Mouse (Mus musculus) lung, embryonic 14.5 days (tissue): Measurements from ENCODE around the gene Chmp2a. TPM values are rescaled to one million over a fixed set of nuclear protein-coding genes. Genes with fewer than 3 reads are reported as not detected.

Experiments used
- ATAC-seq: fragments of 200-750 bp; cut with Nextera tagmentation; 2 replicates; pipeline ENCODE4 v1.8.0; 2017; ENCODE audit warnings: mild to moderate bottlenecking, moderate TSS enrichment, moderate library complexity; ENCODE audit not compliant: insufficient read depth
- DNase-seq: peaks from one replicate; pipeline ENCODE4 v3.0.0-alpha.2; 2015
- H3K27ac ChIP-seq: fragments of 300-500 bp; sonication (generic); 2 replicates; pipeline ENCODE4 v1.5.1; 2014; ENCODE audit warnings: low read depth, mild to moderate bottlenecking, moderate library complexity
- H3K27me3 ChIP-seq: fragments of 300-500 bp; sonication (generic); 2 replicates; pipeline ENCODE4 v1.6.1; 2014; ENCODE audit warnings: low read length, control low read depth; ENCODE audit not compliant: insufficient read depth
- H3K36me3 ChIP-seq: fragments of 300-500 bp; sonication (generic); 2 replicates; pipeline ENCODE4 v1.6.1; 2014; ENCODE audit warnings: control low read depth; ENCODE audit not compliant: insufficient read depth
- H3K4me1 ChIP-seq: fragments of 300-500 bp; sonication (generic); 2 replicates; pipeline ENCODE4 v1.6.1; 2014; ENCODE audit warnings: antibody characterized with exemption, control low read depth; ENCODE audit not compliant: insufficient read depth
- H3K4me2 ChIP-seq: fragments of 300-500 bp; sonication (generic); 2 replicates; pipeline ENCODE4 v1.6.1; 2014; ENCODE audit warnings: mild to moderate bottlenecking
- H3K4me3 ChIP-seq: fragments of 300-500 bp; sonication (generic); 2 replicates; pipeline ENCODE4 v1.5.1; 2014; ENCODE audit warnings: low read depth, low read length
- H3K9ac ChIP-seq: fragments of 300-500 bp; sonication (generic); 2 replicates; pipeline ENCODE4 v1.6.1; 2014
- H3K9me3 ChIP-seq: fragments of 300-500 bp; sonication (generic); 2 replicates; pipeline ENCODE4 v1.6.1; 2016; ENCODE audit warnings: low read depth, low read length, control low read depth
- CTCF ChIP-seq: IDR thresholded peaks from 2 replicates; pipeline ENCODE4 v1.5.1; 2016; ENCODE audit warnings: antibody characterized with exemption, low read depth
- WGBS: fragments of 180-500 bp; shearing (Covaris S2); extraction: QIAGEN DNeasy Blood & Tissue Kit; methylation state at CpG from one replicate; pipeline ENCODE4 v1.1.7; 2014; 5-methylcytosine and 5-hydroxymethylcytosine counted together
- polyA plus RNA-seq: library from polyadenylated mRNA; unstranded; fragments of >200 nt; fragmentation: Nextera tagmentation; extraction: Ambion mirVana; gene quantifications from 2 replicates; pipeline ENCODE4 v1.2.1, GENCODE M21; 2014

Gene Chmp2a
- polyA plus RNA-seq, 1 experiment from 2014 or later, result 128 TPM

GRCm38 (mm10) chr7:12987409-12988189, 47.0 kb downstream of the Chmp2a start:
- H3K9ac ChIP-seq, result no peak overlapping the region
- no peak for TF ChIP-seq CTCF
- ATAC-seq, result no peak
- no peak overlapping the region for H3K4me2 ChIP-seq
- no peak for DNase-seq
- no peak overlapping the region for H3K4me3 ChIP-seq
- no peaks in the 10 kb centered on the region for H3K27me3 ChIP-seq
- H3K4me1 ChIP-seq, result no peaks in the 10 kb centered on the region
- WGBS, result 78% methylated on average over 8 of the region's 8 CpGs
- H3K27ac ChIP-seq, result no peak overlapping the region
- H3K36me3 ChIP-seq, result 0 out of 2 replicates have a peak, but pooled peaks cover 2% of the 10 kb centered on the region
- H3K9me3 ChIP-seq, result no peaks in the 10 kb centered on the region

GRCm38 (mm10) chr7:12986906-12987305, 47.7 kb downstream of the Chmp2a start:
- WGBS, result 80% methylated on average over 8 of the region's 8 CpGs
- Histone ChIP-seq H3K27me3 (no peaks in the 10 kb centered on the region), H3K9ac (no peak overlapping the region), H3K4me2 (no peak overlapping the region), H3K27ac (no peak overlapping the region), H3K36me3 (0 out of 2 replicates have a peak, but pooled peaks cover 4% of the 10 kb centered on the region), H3K9me3 (no peaks in the 10 kb centered on the region), H3K4me3 (no peak overlapping the region), H3K4me1 (no peaks in the 10 kb centered on the region)
- ATAC-seq, result no peak
- DNase-seq, result no peak
- TF ChIP-seq CTCF, result no peak

GRCm38 (mm10) chr7:12985724-12986123, 48.9 kb downstream of the Chmp2a start:
- H3K9me3 ChIP-seq, result no peaks in the 10 kb centered on the region
- no peak overlapping the region for H3K4me2 ChIP-seq
- H3K36me3 ChIP-seq, result 0 out of 2 replicates have a peak, but pooled peaks cover 4% of the 10 kb centered on the region
- no peak overlapping the region for H3K4me3 ChIP-seq
- H3K9ac ChIP-seq, result no peak overlapping the region
- DNase-seq (no peak), ATAC-seq (no peak)
- H3K27ac ChIP-seq, result no peak overlapping the region
- H3K27me3 ChIP-seq, result no peaks in the 10 kb centered on the region
- TF ChIP-seq CTCF, result no peak
- WGBS, result 83% methylated on average over 1 of the region's 1 CpGs
- no peaks in the 10 kb centered on the region for H3K4me1 ChIP-seq

Other genes with a start within 250 kb of the Chmp2a start
- gene Zscan18, start 231.2 kb downstream of the Chmp2a start, polyA plus RNA-seq, result 6.9 and 7.6 TPM in 2 replicates
- 14.6 and 16.3 TPM in 2 replicates for gene Zfp329, start 215.9 kb downstream of the Chmp2a start, polyA plus RNA-seq
- 41.2 and 41.5 TPM in 2 replicates for gene Zfp110, start 200.0 kb downstream of the Chmp2a start, polyA plus RNA-seq
- 4.3 and 4.7 TPM in 2 replicates for gene Zfp128, start 153.6 kb downstream of the Chmp2a start, polyA plus RNA-seq
- 22.2 and 23.4 TPM in 2 replicates for gene Zscan22, start 137.0 kb downstream of the Chmp2a start, polyA plus RNA-seq
- 1,356 and 1,409 TPM in 2 replicates for gene Rps5, start 112.5 kb downstream of the Chmp2a start, polyA plus RNA-seq
- gene Rnf225, start 107.4 kb downstream of the Chmp2a start, polyA plus RNA-seq, result 0.73 and 0.97 TPM in 2 replicates
- gene Zfp324, start 69.0 kb downstream of the Chmp2a start, polyA plus RNA-seq, result 9.6 and 11.1 TPM in 2 replicates
- 8.1 TPM in 2 replicates for gene Zfp446, start 57.0 kb downstream of the Chmp2a start, polyA plus RNA-seq
- gene Slc27a5, start 36.6 kb downstream of the Chmp2a start, polyA plus RNA-seq, result not detected in 2 replicates
- 458 and 511 TPM in 2 replicates for gene Trim28, start 35.7 kb downstream of the Chmp2a start, polyA plus RNA-seq
- gene Zbtb45, start 24.8 kb downstream of the Chmp2a start, polyA plus RNA-seq, result 29.8 and 30.4 TPM in 2 replicates
- 150 and 168 TPM in 2 replicates for gene Ube2m, start 3.5 kb upstream of the Chmp2a start, polyA plus RNA-seq
- 2.3 and 3.3 TPM in 2 replicates for gene Mzf1, start 20.0 kb upstream of the Chmp2a start, polyA plus RNA-seq
- gene Vmn1r85, start 60.4 kb upstream of the Chmp2a start, polyA plus RNA-seq, result not detected in 2 replicates
- gene Vmn1r86, start 85.1 kb upstream of the Chmp2a start, polyA plus RNA-seq, result not detected in 2 replicates
- not detected in 2 replicates for gene Vmn1r87, start 105.3 kb upstream of the Chmp2a start, polyA plus RNA-seq
- not detected in 2 replicates for gene Vmn1r88, start 124.8 kb upstream of the Chmp2a start, polyA plus RNA-seq
- gene Vmn1r89, start 178.2 kb upstream of the Chmp2a start, polyA plus RNA-seq, result not detected in 2 replicates
- 122 and 135 TPM in 2 replicates for gene Lig1, start 242.5 kb upstream of the Chmp2a start, polyA plus RNA-seq
- gene Zswim9, start 243.9 kb upstream of the Chmp2a start, polyA plus RNA-seq, result 8.1 and 10.2 TPM in 2 replicates